Comparison of ENCODE assay signal across 21 mouse cellular contexts in the genomic region with DNA sequence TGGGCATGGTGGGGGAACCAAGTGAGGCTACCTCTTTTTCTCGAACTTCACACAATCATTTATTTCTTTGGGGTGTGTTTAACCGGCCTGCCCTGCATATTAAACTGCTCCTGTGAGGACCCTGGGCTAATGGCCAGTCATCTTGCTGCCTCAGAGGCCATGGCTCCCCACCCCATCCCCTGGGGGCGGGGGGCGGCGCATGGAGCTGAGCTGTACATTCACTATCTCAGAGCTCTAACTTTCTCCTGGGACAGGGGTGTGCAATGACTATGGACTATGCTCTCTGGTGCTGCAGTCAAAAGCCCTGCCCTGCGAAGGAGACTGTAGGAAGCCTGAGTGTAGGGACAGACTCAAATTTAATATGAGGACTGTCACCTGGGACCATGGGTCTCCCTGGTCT. TPM values are rescaled to one million over a fixed set of nuclear protein-coding genes. Genes with fewer than 3 reads are reported as not detected.
DNase-seq lines count a peak whose midpoint lies in the region; ATAC-seq lines count a peak whose summit lies in the region.
"Had no signal": no experiment of that assay in that cellular context is flagged by ENCODE, and none has a peak within 500 bp of the region (broad histone marks: within the 10 kb centered on the region; RNA-seq: fewer than 3 reads in every experiment).

No protein-coding gene starts in this region.

- no peak for DNase-seq in heart, embryonic 10.5 days (ENCODE audit: low spot score)
- DNase-seq in heart, adult 9 months (ENCODE audit: low spot score in 2 of 2) = no peak
- peak; percentile 11 for DNase-seq in kidney, adult 18-20 months
- peak; percentile 51 for DNase-seq in kidney, postnatal 14 days
- no peak for DNase-seq in kidney, adult 9 months
- DNase-seq in yolk sac, embryonic 10.5 days (ENCODE audit: low spot score) = peak; percentile 37
- no peak for DNase-seq in left cerebral cortex, adult 11 months (ENCODE audit: low spot score)
- DNase-seq: adrenal gland, adult 2 months; adrenal gland, postnatal 10 days; adrenal gland, postnatal 25 days; cerebellum, adult 11 months; cerebellum, adult 2 months; cerebellum, adult 9-10 months; cerebellum, postnatal 10 days; cerebellum, postnatal 25 days had no signal

- no peaks in the 10 kb centered on the region for H3K9me3 ChIP-seq in heart, embryonic 10.5 days
- no peaks in the 10 kb centered on the region for H3K9me3 ChIP-seq in kidney, embryonic 16.5 days (ENCODE audit: low read length)
- H3K9me3 ChIP-seq: embryonic facial prominence, embryonic 10.5 days; embryonic facial prominence, embryonic 12.5 days; forebrain, embryonic 13.5 days; forebrain, embryonic 15.5 days had no signal

- H3K9ac ChIP-seq in kidney, embryonic 16.5 days (replicated peaks; ENCODE audit: low read length) = no peak overlapping the region; the same call in 1 of the 2 replicates
- H3K9ac ChIP-seq: embryonic facial prominence, embryonic 12.5 days; forebrain, embryonic 13.5 days; forebrain, embryonic 15.5 days had no signal

- 88% methylated on average over 6 of the region's 6 CpGs for WGBS in heart, embryonic 10.5 days
- 75% methylated on average over 6 of the region's 6 CpGs for WGBS in kidney, embryonic 16.5 days

- peaks cover 72% of the 10 kb centered on the region for H3K4me1 ChIP-seq in heart, embryonic 10.5 days
- H3K4me1 ChIP-seq in kidney, embryonic 16.5 days (ENCODE audit: insufficient read depth, low read length) = peaks cover 89% of the 10 kb centered on the region

- no peaks in the 10 kb centered on the region for H3K27me3 ChIP-seq in heart, embryonic 10.5 days (ENCODE audit: insufficient read depth, poor library complexity, severe bottlenecking)
- no peaks in the 10 kb centered on the region for H3K27me3 ChIP-seq in kidney, embryonic 16.5 days (ENCODE audit: insufficient read depth, low read length)
- H3K27me3 ChIP-seq: embryonic facial prominence, embryonic 12.5 days; forebrain, embryonic 13.5 days; forebrain, embryonic 15.5 days had no signal

- no peak for ATAC-seq in kidney, embryonic 16.5 days (ENCODE audit: low FRiP score, low TSS enrichment)
- ATAC-seq: forebrain, embryonic 13.5 days; forebrain, embryonic 15.5 days had no signal

- H3K4me3 ChIP-seq in heart, embryonic 10.5 days = no peak overlapping the region
- H3K4me3 ChIP-seq in kidney, embryonic 16.5 days (ENCODE audit: low read length) = no peak overlapping the region
- H3K4me3 ChIP-seq: embryonic facial prominence, embryonic 10.5 days; embryonic facial prominence, embryonic 12.5 days; forebrain, embryonic 13.5 days; forebrain, embryonic 15.5 days had no signal

- H3K27ac ChIP-seq in heart, embryonic 10.5 days = peak overlapping the region; percentile 38; the same call in 1 of the 2 replicates
- H3K27ac ChIP-seq in kidney, embryonic 16.5 days (ENCODE audit: low read length) = no peak overlapping the region
- H3K27ac ChIP-seq: embryonic facial prominence, embryonic 10.5 days; embryonic facial prominence, embryonic 12.5 days; forebrain, embryonic 13.5 days; forebrain, embryonic 15.5 days had no signal

- H3K36me3 ChIP-seq in heart, embryonic 10.5 days = no peaks in the 10 kb centered on the region
- H3K36me3 ChIP-seq in kidney, embryonic 16.5 days (ENCODE audit: insufficient read depth, low read length) = no peaks in the 10 kb centered on the region
- H3K36me3 ChIP-seq: embryonic facial prominence, embryonic 10.5 days; embryonic facial prominence, embryonic 12.5 days; forebrain, embryonic 15.5 days had no signal

- H3K4me2 ChIP-seq in kidney, embryonic 16.5 days (replicated peaks; ENCODE audit: low read depth, low read length) = no peak overlapping the region
- H3K4me2 ChIP-seq: embryonic facial prominence, embryonic 12.5 days; forebrain, embryonic 13.5 days; forebrain, embryonic 15.5 days had no signal

RNA-seq across cellular contexts. Expression of gene Kazn, which starts 22.2 kb away (rescaled TPM):
- 11.2 and 12.2 TPM in 2 replicates for polyA plus RNA-seq in heart, embryonic 10.5 days (2016; fragmentation: Nextera tagmentation; extraction: Ambion mirVana)
- polyA plus RNA-seq in kidney, embryonic 16.5 days (2015; fragmentation: Nextera tagmentation; extraction: Ambion mirVana) = 15.5 and 16.2 TPM in 2 replicates
- polyA plus RNA-seq: C2C12 had no signal

Comparison
In these comparisons a context has a peak if more than half of its experiments do, and no peak if none do; other contexts are left out.
1. DNase-seq: peak in kidney, adult 18-20 months (single experiment), kidney, postnatal 14 days (single experiment) and yolk sac, embryonic 10.5 days (single experiment); none in heart, embryonic 10.5 days (single experiment), heart, adult 9 months (0 of 2), kidney, adult 9 months (single experiment) and left cerebral cortex, adult 11 months (single experiment).